Mouse (Mus musculus) myocyte (in vitro differentiated cells): ENCODE measurements around the gene Ltbp1. TPM values are rescaled to one million over a fixed set of nuclear protein-coding genes. Genes with fewer than 3 reads are reported as not detected.

ENCODE experiments used
- H3K27me3 ChIP-seq: one replicate; pipeline ENCODE4 v1.6.1; 2011; ENCODE audit not compliant: control insufficient read depth, insufficient read depth, insufficient read length
- H3K36me3 ChIP-seq: one replicate; pipeline ENCODE4 v1.6.1; 2011; ENCODE audit not compliant: control insufficient read depth, insufficient read depth
- H3K4me2 ChIP-seq: one replicate; pipeline ENCODE4 v1.6.1; 2011; ENCODE audit warnings: low read depth, control low read depth
- H3K4me3 ChIP-seq: one replicate; pipeline ENCODE4 v1.5.1; 2011; ENCODE audit warnings: mild to moderate bottlenecking, control low read depth, moderate library complexity
- H3K79me2 ChIP-seq: one replicate; pipeline ENCODE4 v1.6.1; 2011; ENCODE audit not compliant: control insufficient read depth, insufficient read depth
- H3ac ChIP-seq: one replicate; pipeline ENCODE4 v1.6.1; 2011; ENCODE audit not compliant: control insufficient read depth, insufficient read length
- CEBPB ChIP-seq: IDR thresholded peaks from 2 replicates; pipeline ENCODE4 v1.6.1; 2011; ENCODE audit warnings: mild to moderate bottlenecking, moderate library complexity; ENCODE audit not compliant: poor library complexity, insufficient read depth, severe bottlenecking
- E2F4 ChIP-seq: IDR thresholded peaks from one replicate; pipeline ENCODE4 v1.6.1; 2011; ENCODE audit warnings: mild to moderate bottlenecking, control low read depth, moderate library complexity; ENCODE audit not compliant: insufficient read depth
- MAX ChIP-seq: IDR thresholded peaks from one replicate; pipeline ENCODE4 v1.6.1; 2011; ENCODE audit warnings: low read depth, mild to moderate bottlenecking, control low read depth
- MYOD1 ChIP-seq, 3 experiments: IDR thresholded peaks; one replicate each; pipeline ENCODE4 v1.6.1; 2011; ENCODE audit warnings: control low read depth in 2 of 3, low read depth in 2 of 3, mild to moderate bottlenecking in 2 of 3, moderate library complexity in 1 of 3; ENCODE audit not compliant: insufficient read length in 2 of 3, control insufficient read depth in 1 of 3
- MYOG ChIP-seq, 3 experiments: IDR thresholded peaks; one replicate each; pipeline ENCODE4 v1.6.1; 2011; ENCODE audit warnings: control low read depth in 2 of 3, low read depth in 2 of 3, mild to moderate bottlenecking in 2 of 3; ENCODE audit not compliant: insufficient read length in 2 of 3, control insufficient read depth in 1 of 3, insufficient read depth in 1 of 3
- POLR2A ChIP-seq: IDR thresholded peaks from one replicate; pipeline ENCODE4 v1.6.1; 2011; ENCODE audit warnings: low read depth, mild to moderate bottlenecking, control low read depth, moderate library complexity; ENCODE audit not compliant: insufficient read length
- POLR2AphosphoS2 ChIP-seq: IDR thresholded peaks from one replicate; pipeline ENCODE4 v1.6.1; 2011; ENCODE audit warnings: low read depth, control low read depth; ENCODE audit not compliant: insufficient read length
- REST ChIP-seq: IDR thresholded peaks from one replicate; pipeline ENCODE4 v1.6.1; 2011; ENCODE audit warnings: mild to moderate bottlenecking, control low read depth, moderate library complexity; ENCODE audit not compliant: insufficient read depth, insufficient read length
- SRF ChIP-seq: IDR thresholded peaks from one replicate; pipeline ENCODE4 v1.6.1; 2011; ENCODE audit warnings: low read depth; ENCODE audit not compliant: control insufficient read depth, insufficient read length
- TCF12 ChIP-seq: IDR thresholded peaks from one replicate; pipeline ENCODE4 v1.6.1; 2011; ENCODE audit warnings: mild to moderate bottlenecking, control low read depth; ENCODE audit not compliant: poor library complexity, insufficient read depth, severe bottlenecking
- TCF3 ChIP-seq: IDR thresholded peaks from one replicate; pipeline ENCODE4 v1.6.1; 2011; ENCODE audit warnings: low read depth, control low read depth; ENCODE audit not compliant: insufficient read length
- USF1 ChIP-seq: IDR thresholded peaks from one replicate; pipeline ENCODE4 v1.6.1; 2011; ENCODE audit warnings: low read depth, mild to moderate bottlenecking, control low read depth, moderate library complexity
- polyA plus RNA-seq: library from polyadenylated mRNA; unstranded; fragments of >200 nt; fragmentation: generic; extraction: Trizol; gene quantifications from one replicate; pipeline ENCODE4 v1.2.1, GENCODE M21; 2012; ENCODE audit warnings: missing spikeins

The Ltbp1 gene
- polyA plus RNA-seq, 1 experiment, result 19.4 TPM

DNA sequence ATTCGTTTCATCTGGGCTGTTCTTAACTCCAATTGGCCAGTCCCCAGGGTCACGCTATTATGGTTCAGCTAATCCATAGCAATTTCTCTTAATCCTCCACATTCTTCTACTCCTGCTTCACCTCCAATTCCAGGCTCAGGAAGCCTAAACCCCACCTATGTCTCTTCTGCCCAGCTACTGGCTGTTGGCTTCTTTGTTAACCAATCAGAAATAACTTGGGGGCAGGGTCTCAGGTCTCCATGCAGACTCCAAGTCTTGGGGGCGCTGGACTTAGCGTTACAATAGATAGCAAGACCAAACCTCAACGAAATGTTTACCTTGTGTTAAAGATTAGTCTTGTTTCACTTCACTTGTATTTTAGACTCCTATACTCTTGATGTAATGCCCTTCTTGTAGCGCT, 85.2 kb downstream of the Ltbp1 start:
- Histone ChIP-seq H3K4me3 (no peak overlapping the region), H3K36me3 (no peaks in the 10 kb centered on the region), H3K4me2 (no peak overlapping the region), H3K27me3 (no peaks in the 10 kb centered on the region), H3K79me2 (no peaks in the 10 kb centered on the region), H3ac (no peak overlapping the region)
- TF ChIP-seq CEBPB, result no peak
- no peak for TF ChIP-seq POLR2A
- TF ChIP-seq TCF3, result no peak

DNA sequence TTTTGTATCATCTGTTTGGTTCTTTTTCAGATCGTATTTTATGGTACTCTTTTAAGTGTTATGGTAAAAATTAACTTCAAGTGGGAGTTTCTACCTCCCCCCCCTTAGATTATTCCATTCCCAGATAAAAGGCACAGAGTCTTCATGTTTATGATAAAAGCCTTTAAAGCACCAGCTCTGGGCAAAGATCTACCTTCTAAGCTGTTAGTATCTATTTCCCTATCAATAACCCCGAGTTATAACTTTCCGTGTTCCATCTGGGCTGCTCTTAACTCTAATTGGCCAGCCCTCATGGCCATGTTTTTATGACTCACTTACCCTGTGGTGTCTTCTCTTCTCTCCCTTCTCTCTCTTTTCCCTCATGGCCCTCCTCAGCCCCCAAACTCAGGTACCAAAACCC, 88.2 kb downstream of the Ltbp1 start:
- TF ChIP-seq POLR2AphosphoS2 (no peak), USF1 (no peak), TCF3 (no peak), SRF (no peak), CEBPB (no peak), TCF12 (no peak), E2F4 (no peak), POLR2A (no peak), MYOG (IDR thresholded peaks at IDR 0.05; ENCODE audit: control insufficient read depth in 1 of 3, insufficient read depth in 1 of 3, insufficient read length in 2 of 3, low read depth in 2 of 3) (no peak), REST (no peak), MAX (no peak), MYOD1 (IDR thresholded peaks at IDR 0.05; ENCODE audit: control insufficient read depth in 1 of 3, insufficient read length in 2 of 3, low read depth in 2 of 3) (no peak)
- Histone ChIP-seq H3K27me3 (no peaks in the 10 kb centered on the region), H3K36me3 (no peaks in the 10 kb centered on the region), H3K4me2 (no peak overlapping the region), H3ac (no peak overlapping the region), H3K4me3 (no peak overlapping the region), H3K79me2 (no peaks in the 10 kb centered on the region)

DNA sequence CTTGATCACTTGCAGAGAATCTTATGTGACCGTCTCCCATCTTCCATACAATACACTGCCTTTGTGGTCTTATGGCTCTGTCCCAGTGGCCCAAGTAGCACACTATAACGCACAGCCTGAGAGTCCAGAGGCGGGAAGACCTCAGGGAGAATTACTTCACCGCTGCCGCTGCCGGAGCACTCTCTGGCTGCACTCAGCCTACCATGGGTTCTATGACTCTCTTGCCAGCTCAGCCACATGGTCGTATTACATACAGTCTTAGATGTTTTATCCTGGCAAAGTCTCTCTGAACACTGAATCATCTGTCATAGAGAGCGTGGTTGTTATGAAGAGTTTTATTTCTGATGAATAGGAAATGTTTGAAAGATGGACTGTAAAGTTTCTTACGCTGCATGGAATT, 89.2 kb downstream of the Ltbp1 start:
- H3K36me3 ChIP-seq, result no peaks in the 10 kb centered on the region
- no peaks in the 10 kb centered on the region for H3K79me2 ChIP-seq
- no peak overlapping the region for H3ac ChIP-seq
- H3K27me3 ChIP-seq, result no peaks in the 10 kb centered on the region
- H3K4me3 ChIP-seq, result no peak overlapping the region
- no peak for TF ChIP-seq TCF3
- no peak for TF ChIP-seq TCF12
- no peak for TF ChIP-seq REST
- TF ChIP-seq MYOD1 (IDR thresholded peaks at IDR 0.05; ENCODE audit: control insufficient read depth in 1 of 3, insufficient read length in 2 of 3, low read depth in 2 of 3), result no peak
- no peak overlapping the region for H3K4me2 ChIP-seq

DNA sequence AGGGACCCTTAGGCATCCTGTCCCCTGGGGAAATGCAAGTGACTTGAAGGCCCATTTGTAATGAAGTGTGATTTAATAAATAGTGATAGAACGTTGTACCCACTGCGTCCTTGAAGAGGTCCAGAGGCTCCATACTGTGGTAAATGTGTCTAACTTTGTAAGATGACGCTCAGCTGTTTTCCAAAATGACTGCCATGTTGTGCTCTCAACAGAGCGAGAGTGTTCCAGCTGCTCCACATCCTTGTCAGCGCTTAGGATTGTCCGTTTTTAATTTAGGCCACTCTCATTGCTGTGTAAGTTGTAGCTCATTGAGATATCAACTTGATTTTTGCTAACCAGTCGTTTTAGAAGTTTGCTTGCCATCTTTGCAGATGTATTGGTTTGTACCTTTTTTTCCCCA, 91.4 kb downstream of the Ltbp1 start:
- TF ChIP-seq MYOG (IDR thresholded peaks at IDR 0.05; ENCODE audit: control insufficient read depth in 1 of 3, insufficient read depth in 1 of 3, insufficient read length in 2 of 3, low read depth in 2 of 3) (no peak), USF1 (no peak), E2F4 (no peak)
- Histone ChIP-seq H3K4me2 (no peak overlapping the region), H3K36me3 (no peaks in the 10 kb centered on the region), H3K79me2 (no peaks in the 10 kb centered on the region), H3ac (no peak overlapping the region), H3K4me3 (no peak overlapping the region), H3K27me3 (no peaks in the 10 kb centered on the region)

DNA sequence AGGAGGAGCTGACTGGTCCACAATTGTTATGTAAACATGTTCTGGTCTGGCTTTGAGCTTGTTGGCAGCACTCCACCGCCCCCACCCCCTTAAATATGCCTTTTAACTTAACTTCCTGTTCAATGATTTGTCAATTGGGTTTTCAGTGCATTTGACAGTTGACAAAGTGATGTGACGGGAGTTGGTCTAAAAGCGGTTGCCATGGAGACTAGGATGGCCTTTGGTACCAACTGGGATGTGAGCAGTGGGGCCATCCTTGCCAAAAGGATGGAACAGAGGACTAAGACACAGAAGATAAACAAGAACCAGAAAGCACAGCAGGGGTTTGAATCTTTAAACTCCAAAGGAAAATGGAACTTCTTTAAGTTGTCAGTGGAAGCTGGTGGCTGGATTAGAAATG, 92.0 kb downstream of the Ltbp1 start:
- no peak for TF ChIP-seq MYOD1 (IDR thresholded peaks at IDR 0.05; ENCODE audit: control insufficient read depth in 1 of 3, insufficient read length in 2 of 3, low read depth in 2 of 3)
- no peak for TF ChIP-seq TCF12
- no peak for TF ChIP-seq MYOG (IDR thresholded peaks at IDR 0.05; ENCODE audit: control insufficient read depth in 1 of 3, insufficient read depth in 1 of 3, insufficient read length in 2 of 3, low read depth in 2 of 3)
- TF ChIP-seq POLR2AphosphoS2, result no peak
- TF ChIP-seq TCF3, result no peak
- TF ChIP-seq MAX, result no peak
- no peak for TF ChIP-seq REST
- no peak for TF ChIP-seq CEBPB
- TF ChIP-seq USF1, result no peak
- TF ChIP-seq SRF, result no peak
- TF ChIP-seq POLR2A, result no peak
- no peak for TF ChIP-seq E2F4
- H3K27me3 ChIP-seq, result no peaks in the 10 kb centered on the region
- no peak overlapping the region for H3K4me3 ChIP-seq
- H3K4me2 ChIP-seq, result no peak overlapping the region
- H3K79me2 ChIP-seq, result no peaks in the 10 kb centered on the region
- H3K36me3 ChIP-seq, result no peaks in the 10 kb centered on the region
- H3ac ChIP-seq, result no peak overlapping the region
